Mouse (Mus musculus): ENCODE data around the gene Pdzd7.

Pdzd7 gene

GRCm38 (mm10) chr19:44987004-44987403 lies 58.5 kb downstream of the Pdzd7 start:
- no peak for DNase-seq (ENCODE audit: extremely low spot score, low spot score)

DNA sequence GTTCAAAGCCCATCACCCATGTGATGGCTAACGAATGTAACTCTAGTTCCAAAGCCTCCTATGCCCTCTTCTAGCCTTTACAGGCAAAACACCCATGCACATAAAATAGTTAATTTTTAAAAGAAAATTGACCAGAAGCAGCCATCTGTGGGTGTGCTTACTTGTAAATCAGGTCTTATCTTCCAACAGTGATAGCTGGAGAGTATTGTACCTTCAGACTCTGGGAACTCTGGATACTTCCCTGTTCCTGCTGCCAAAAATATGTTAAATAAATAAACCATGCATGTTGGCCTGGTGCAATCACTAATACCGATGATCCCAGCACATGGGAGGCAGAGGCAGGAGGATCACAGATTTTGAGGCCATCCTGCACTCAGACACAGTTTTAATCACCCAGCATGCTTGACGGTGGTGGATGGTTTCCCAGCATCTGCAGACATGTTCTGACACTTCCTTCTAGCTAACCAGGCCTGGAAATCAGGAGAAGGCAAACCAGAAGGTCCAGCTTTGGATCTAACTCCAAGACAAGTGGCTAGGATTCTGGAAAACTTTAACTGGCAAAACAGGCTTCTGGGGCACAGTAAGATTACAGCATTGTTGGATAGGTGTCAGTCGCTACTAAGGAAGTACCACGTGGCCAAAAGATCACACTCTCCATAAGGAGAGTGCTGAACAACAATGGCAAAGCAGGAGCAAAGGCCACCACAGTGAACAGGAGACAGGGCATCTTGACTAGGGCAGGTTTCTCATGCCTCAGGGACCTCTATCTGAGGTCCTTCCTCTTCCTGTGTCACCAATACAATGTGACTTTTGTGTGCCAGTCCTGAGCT lies 60.1 kb downstream of the Pdzd7 start:
- no peak for DNase-seq (ENCODE audit: extremely low spot score, low spot score)

DNA sequence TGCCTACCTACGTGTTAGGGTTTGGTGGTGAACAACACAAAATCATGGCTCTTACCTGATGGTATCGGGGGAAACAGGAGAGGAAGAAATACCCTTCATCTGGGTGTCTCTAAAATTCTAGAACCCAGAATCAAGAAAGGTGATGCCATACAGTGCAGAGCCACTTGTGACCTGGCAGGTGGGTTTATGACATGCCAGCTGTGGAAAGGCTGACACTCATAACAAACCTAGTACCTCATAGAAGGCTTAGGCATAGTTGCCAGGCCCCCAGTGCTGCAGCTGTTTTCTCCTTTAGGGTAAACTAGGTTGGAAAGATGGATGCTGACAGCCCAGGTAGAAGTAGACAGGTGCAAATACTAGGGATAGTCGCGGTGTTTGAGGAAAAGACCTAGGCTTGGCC lies 61.1 kb downstream of the Pdzd7 start:
- no peak for DNase-seq (ENCODE audit: extremely low spot score, low spot score)

DNA sequence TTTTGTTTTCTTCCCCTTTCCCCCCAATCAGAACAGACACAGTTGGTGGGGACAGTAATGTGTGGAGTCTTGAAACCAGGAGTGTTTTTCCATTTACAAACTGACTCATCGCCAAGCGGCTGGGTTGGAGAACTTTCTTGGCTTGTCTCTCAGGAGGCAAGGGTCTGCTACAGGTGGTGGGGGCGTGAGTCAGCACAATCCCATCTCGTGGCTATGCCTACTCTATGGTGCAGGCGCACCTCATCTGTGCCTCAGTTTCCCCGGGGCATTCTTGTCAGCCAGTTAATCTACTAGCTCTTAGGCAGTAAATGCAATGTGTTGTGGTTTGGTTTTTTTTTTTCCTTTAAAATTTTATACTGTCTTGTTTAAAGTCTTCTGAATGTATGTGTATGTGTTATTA lies 62.2 kb downstream of the Pdzd7 start:
- DNase-seq (ENCODE audit: extremely low spot score, low spot score), result no peak

DNA sequence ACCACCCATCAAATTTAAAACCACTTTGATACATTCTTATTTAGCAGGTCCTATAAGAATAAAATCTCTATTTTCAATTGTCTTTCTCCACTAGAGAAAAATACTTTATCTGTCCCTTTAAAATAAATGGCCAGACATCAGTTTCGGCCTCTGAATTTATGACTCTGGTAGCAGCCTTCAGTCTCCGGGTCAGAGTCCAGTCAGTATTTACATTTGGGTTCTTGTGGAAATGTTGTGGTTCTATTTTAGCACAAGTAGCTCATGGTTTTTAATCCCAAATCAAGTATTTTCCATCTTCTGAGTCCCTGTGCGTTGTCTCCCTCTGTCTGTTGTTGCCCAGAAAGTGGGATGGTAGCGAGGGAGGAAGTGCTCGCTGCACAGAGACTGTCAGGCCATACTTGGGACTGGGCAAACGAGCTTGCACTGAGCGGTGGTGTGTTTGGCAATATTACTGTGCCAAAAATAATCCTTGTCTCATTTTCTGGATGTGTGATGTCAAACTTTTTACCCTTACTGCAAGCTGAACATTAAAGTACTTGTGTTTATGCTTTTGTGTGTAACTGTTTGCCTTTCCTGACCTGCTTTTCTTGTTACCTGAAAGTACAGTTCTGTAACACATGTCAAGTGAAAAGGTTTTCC lies 62.9 kb downstream of the Pdzd7 start:
- no peak for DNase-seq (ENCODE audit: extremely low spot score, low spot score)

DNA sequence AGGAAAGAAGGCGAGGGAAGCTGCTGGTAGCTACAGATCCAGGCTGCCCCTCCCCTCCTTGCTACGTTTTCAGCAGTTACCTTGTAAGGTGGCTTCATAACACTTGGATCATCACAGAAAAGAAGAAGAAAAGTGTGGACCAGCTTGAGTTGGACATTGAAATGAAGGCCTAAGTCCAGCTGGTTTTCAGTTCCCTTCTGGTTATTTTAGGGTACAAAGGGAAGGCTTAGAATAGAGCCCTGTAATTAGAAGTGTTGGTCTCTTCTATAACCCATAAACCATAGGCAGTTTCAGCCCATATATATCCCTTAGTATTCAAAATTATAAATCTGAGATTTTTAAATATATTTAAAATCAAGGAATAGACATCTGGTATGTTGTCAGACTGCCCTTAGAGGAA lies 64.7 kb downstream of the Pdzd7 start:
- DNase-seq (ENCODE audit: extremely low spot score, low spot score), result no peak

DNA sequence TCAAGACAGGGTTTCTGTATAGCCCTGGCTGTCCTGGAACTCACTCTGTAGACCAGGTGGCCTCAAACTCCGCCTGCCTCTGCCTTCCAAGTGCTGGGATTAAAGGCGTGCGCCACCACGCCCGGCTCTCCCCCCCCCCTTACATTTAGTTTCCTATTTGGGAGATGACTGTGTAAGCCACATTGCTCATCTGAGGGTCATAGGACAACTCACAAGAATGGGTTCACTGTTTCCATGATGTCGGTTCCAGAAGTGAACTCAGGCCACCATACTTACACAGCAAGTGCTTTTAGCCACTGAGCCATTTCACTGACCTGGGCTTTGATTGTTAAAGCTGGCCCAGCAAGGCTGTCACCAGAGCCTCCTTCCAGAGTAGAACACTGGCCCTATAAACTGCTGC lies 68.4 kb downstream of the Pdzd7 start:
- no peak for DNase-seq (ENCODE audit: extremely low spot score, low spot score)
